Mouse (Mus musculus) liver, embryonic 13.5 days (tissue): Measurements from ENCODE around the gene Mtfp1. TPM values are rescaled to one million over a fixed set of nuclear protein-coding genes. Genes with fewer than 3 reads are reported as not detected.

Experiments used
- ATAC-seq: fragments of 200-750 bp; cut with Nextera tagmentation; 2 replicates; pipeline ENCODE4 v1.8.0; 2017; ENCODE audit warnings: low read depth, mild to moderate bottlenecking, moderate number of reproducible peaks, moderate library complexity
- DNase-seq: peaks from one replicate; pipeline ENCODE4 v3.0.0; 2022
- H3K27ac ChIP-seq: fragments of 300-500 bp; sonication (generic); 2 replicates; pipeline ENCODE4 v1.5.1; 2015; ENCODE audit warnings: moderate library complexity, mild to moderate bottlenecking, inconsistent platforms
- H3K27me3 ChIP-seq: fragments of 300-500 bp; sonication (generic); 2 replicates; pipeline ENCODE4 v1.6.1; 2015; ENCODE audit warnings: mild to moderate bottlenecking, inconsistent platforms
- H3K36me3 ChIP-seq: fragments of 300-500 bp; sonication (generic); 2 replicates; pipeline ENCODE4 v1.6.1; 2015; ENCODE audit warnings: mild to moderate bottlenecking, inconsistent platforms
- H3K4me1 ChIP-seq: fragments of 300-500 bp; sonication (generic); replicated peaks from 2 replicates; pipeline ENCODE4 v1.6.1; 2015; ENCODE audit warnings: inconsistent platforms
- H3K4me2 ChIP-seq: fragments of 300-500 bp; sonication (generic); 2 replicates; pipeline ENCODE4 v1.6.1; 2015; ENCODE audit warnings: inconsistent platforms, mild to moderate bottlenecking, moderate library complexity
- H3K4me3 ChIP-seq: fragments of 300-500 bp; sonication (generic); replicated peaks from 2 replicates; pipeline ENCODE4 v1.5.1; 2015; ENCODE audit warnings: mild to moderate bottlenecking, inconsistent platforms
- H3K9ac ChIP-seq: fragments of 300-500 bp; sonication (generic); 2 replicates; pipeline ENCODE4 v1.6.1; 2015; ENCODE audit warnings: mild to moderate bottlenecking, inconsistent platforms
- H3K9me3 ChIP-seq: fragments of 300-500 bp; sonication (generic); replicated peaks from 2 replicates; pipeline ENCODE4 v1.6.1; 2016; ENCODE audit warnings: inconsistent platforms
- WGBS: fragments of 180-500 bp; shearing (Covaris S2); methylation state at CpG from one replicate; pipeline ENCODE4 v1.1.7; 2015; ENCODE audit not compliant: insufficient replicate concordance; 5-methylcytosine and 5-hydroxymethylcytosine counted together
- polyA plus RNA-seq: library from polyadenylated mRNA; unstranded; fragments of >200 nt; fragmentation: Nextera tagmentation; extraction: Ambion mirVana; gene quantifications from 2 replicates; pipeline ENCODE4 v1.2.1, GENCODE M21; 2015

The Mtfp1 gene
- polyA plus RNA-seq, 1 experiment from 2014 or later = 33.9 TPM

- Histone ChIP-seq H3K27me3 (no peaks in the 10 kb centered on the region), H3K27ac (no peak overlapping the region), H3K9me3 (no peaks in the 10 kb centered on the region), H3K4me1 (no peaks in the 10 kb centered on the region), H3K4me3 (no peak overlapping the region), H3K36me3 (no peaks in the 10 kb centered on the region), H3K4me2 (no peak overlapping the region), H3K9ac (no peak overlapping the region)
- no peak for ATAC-seq
- WGBS = 53% methylated on average over 7 of the region's 7 CpGs
- DNase-seq = no peak
Measured at GRCm38 (mm10) chr11:4078267-4078933, 16.8 kb downstream of the Mtfp1 start.

- Histone ChIP-seq H3K36me3 (no peaks in the 10 kb centered on the region), H3K4me1 (no peaks in the 10 kb centered on the region), H3K9ac (no peak overlapping the region), H3K27ac (no peak overlapping the region), H3K4me3 (no peak overlapping the region), H3K27me3 (no peaks in the 10 kb centered on the region), H3K9me3 (no peaks in the 10 kb centered on the region), H3K4me2 (no peak overlapping the region)
- ATAC-seq (no peak), DNase-seq (no peak)
- 10% methylated on average over 8 of the region's 8 CpGs for WGBS
Measured at GRCm38 (mm10) chr11:4076633-4077032, 18.6 kb downstream of the Mtfp1 start.

DNA sequence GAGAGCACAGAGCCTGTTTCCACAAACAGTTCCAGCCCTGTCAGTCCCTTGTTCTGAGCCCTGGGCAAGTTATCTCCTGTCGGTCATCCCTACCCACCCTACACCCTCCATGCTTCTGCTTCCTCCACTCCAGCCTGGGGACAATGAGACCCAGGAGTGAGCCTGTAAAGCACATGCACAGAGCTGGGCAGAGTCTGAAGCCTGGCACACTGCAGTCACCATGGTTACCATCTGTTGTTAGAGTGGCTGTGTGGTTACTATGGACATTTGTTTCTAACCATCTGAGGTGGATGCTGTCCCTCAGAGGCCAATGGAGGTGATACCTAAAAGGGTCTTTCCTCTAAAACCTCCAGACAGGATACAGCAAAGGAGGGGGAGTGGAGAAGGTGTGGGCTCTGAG is 25.6 kb downstream of the Mtfp1 start:
- H3K9me3 ChIP-seq = no peaks in the 10 kb centered on the region

GRCm38 (mm10) chr11:4064627-4065122 is 30.6 kb downstream of the Mtfp1 start, which contains the start of gene Sec14l3:
Sec14l3 (plus strand) TSS chr11:4064841.
- Histone ChIP-seq H3K27me3 (no peaks in the 10 kb centered on the region), H3K27ac (no peak within 1 kb of the TSS), H3K9ac (no peak within 1 kb of the TSS), H3K9me3 (no peaks in the 10 kb centered on the region), H3K4me3 (no peak within 1 kb of the TSS), H3K36me3 (no peaks in the 10 kb centered on the region), H3K4me2 (no peak within 1 kb of the TSS), H3K4me1 (no peaks in the 10 kb centered on the region)
- 43% methylated on average over 5 of the region's 5 CpGs for WGBS
- DNase-seq = no peak
- no peak for ATAC-seq

More for the DNA sequence above, 25.6 kb downstream of the Mtfp1 start:
- Histone ChIP-seq H3K9ac (no peak overlapping the region), H3K27ac (no peak overlapping the region), H3K27me3 (no peaks in the 10 kb centered on the region), H3K4me3 (no peak overlapping the region), H3K4me1 (no peaks in the 10 kb centered on the region), H3K4me2 (no peak overlapping the region), H3K36me3 (no peaks in the 10 kb centered on the region)
- 59% methylated on average over 1 of the region's 1 CpGs for WGBS
- DNase-seq = no peak
- ATAC-seq = no peak

- no peaks in the 10 kb centered on the region for H3K27me3 ChIP-seq
- H3K4me3 ChIP-seq = no peak overlapping the region
- no peak overlapping the region for H3K4me2 ChIP-seq
- H3K36me3 ChIP-seq = no peaks in the 10 kb centered on the region
- no peak overlapping the region for H3K9ac ChIP-seq
- ATAC-seq (no peak), DNase-seq (no peak)
- WGBS = 40% methylated on average over 6 of the region's 6 CpGs
- no peak overlapping the region for H3K27ac ChIP-seq
- H3K4me1 ChIP-seq = no peaks in the 10 kb centered on the region
- H3K9me3 ChIP-seq = no peaks in the 10 kb centered on the region
Measured at GRCm38 (mm10) chr11:4062981-4063380, 32.3 kb downstream of the Mtfp1 start.

DNA sequence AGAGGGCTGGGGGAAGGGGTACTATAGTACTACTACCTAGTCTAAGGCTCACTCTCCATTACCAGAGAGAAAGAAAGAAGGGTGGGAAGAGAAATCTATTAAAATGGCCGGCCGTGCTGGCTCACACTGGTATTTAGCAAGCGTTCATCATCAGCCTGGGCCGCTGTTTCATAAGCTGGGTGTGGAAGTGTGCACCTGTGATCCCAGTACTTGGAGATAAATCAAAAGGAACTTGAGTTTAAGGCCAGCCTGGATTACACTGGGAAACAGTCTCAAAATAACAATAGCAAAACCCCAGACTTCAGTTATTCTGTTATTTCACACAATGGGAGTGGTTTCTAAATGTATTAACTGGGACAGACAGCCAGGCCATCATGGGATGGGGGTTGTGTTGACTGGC is 32.7 kb downstream of the Mtfp1 start:
- H3K9me3 ChIP-seq = no peaks in the 10 kb centered on the region
- no peak for DNase-seq
- no peak overlapping the region for H3K4me2 ChIP-seq
- ATAC-seq = no peak
- no peak overlapping the region for H3K4me3 ChIP-seq
- no peak overlapping the region for H3K27ac ChIP-seq
- H3K9ac ChIP-seq = no peak overlapping the region
- H3K27me3 ChIP-seq = no peaks in the 10 kb centered on the region
- H3K4me1 ChIP-seq = no peaks in the 10 kb centered on the region
- WGBS = 64% methylated on average over 4 of the region's 4 CpGs
- H3K36me3 ChIP-seq = no peaks in the 10 kb centered on the region

GRCm38 (mm10) chr11:4060866-4061575 is 34.2 kb downstream of the Mtfp1 start:
- Histone ChIP-seq H3K4me2 (no peak overlapping the region), H3K27me3 (no peaks in the 10 kb centered on the region), H3K9ac (no peak overlapping the region), H3K27ac (no peak overlapping the region), H3K36me3 (no peaks in the 10 kb centered on the region), H3K4me3 (no peak overlapping the region), H3K4me1 (no peaks in the 10 kb centered on the region), H3K9me3 (no peaks in the 10 kb centered on the region)
- 56% methylated on average over 5 of the region's 5 CpGs for WGBS
- no peak for DNase-seq
- no peak for ATAC-seq

DNA sequence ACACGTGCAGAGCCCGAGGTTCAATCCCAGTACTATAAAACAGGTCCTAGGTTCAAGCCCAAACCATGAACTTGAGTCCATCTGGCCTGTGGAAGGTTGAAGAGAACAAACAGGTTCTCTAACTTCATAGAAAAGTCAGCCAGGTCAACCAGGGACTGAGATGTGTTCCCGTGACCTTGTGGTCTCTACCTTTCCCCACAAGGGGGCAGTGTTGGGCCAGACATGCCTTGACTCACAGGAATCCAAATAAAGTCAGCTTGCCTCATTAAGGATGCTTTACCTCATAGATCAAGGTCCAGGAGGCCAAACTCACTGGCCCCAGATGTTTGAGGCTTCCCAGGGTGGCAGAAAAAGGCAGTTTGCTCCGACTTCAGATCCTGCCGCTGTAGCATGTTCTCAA is 41.7 kb downstream of the Mtfp1 start:
- Histone ChIP-seq H3K36me3 (no peaks in the 10 kb centered on the region), H3K4me2 (no peak overlapping the region), H3K4me3 (no peak overlapping the region), H3K4me1 (no peaks in the 10 kb centered on the region), H3K9ac (no peak overlapping the region), H3K9me3 (no peaks in the 10 kb centered on the region), H3K27me3 (no peaks in the 10 kb centered on the region), H3K27ac (no peak overlapping the region)
- ATAC-seq = no peak
- peak; percentile 31 for DNase-seq
- 15% methylated on average over 5 of the region's 5 CpGs for WGBS

DNA sequence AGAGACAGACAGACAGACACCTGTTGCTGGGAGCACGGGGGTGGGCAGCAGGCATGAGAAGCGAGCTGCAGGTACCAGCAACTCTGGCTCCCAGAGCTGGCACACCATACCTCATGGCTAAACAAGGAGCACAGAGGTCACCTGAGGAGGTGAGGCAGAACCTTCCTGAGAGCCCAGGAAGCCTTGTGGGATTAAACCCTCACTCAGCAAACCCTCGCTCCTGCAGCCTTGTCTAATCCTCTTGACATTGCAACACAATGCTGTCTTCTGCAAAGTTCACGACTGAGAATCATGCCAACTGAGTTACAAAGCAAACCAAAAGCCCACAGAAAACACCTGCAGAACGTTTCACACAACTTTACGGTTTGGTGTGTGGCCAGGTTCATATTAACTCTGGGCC is 46.8 kb downstream of the Mtfp1 start:
- no peaks in the 10 kb centered on the region for H3K27me3 ChIP-seq
- no peak overlapping the region for H3K9ac ChIP-seq
- no peak overlapping the region for H3K4me3 ChIP-seq
- no peaks in the 10 kb centered on the region for H3K36me3 ChIP-seq
- no peak for ATAC-seq
- H3K4me1 ChIP-seq = no peaks in the 10 kb centered on the region
- DNase-seq = no peak
- no peak overlapping the region for H3K4me2 ChIP-seq
- 66% methylated on average over 6 of the region's 6 CpGs for WGBS
- H3K9me3 ChIP-seq = no peaks in the 10 kb centered on the region
- H3K27ac ChIP-seq = no peak overlapping the region

DNA sequence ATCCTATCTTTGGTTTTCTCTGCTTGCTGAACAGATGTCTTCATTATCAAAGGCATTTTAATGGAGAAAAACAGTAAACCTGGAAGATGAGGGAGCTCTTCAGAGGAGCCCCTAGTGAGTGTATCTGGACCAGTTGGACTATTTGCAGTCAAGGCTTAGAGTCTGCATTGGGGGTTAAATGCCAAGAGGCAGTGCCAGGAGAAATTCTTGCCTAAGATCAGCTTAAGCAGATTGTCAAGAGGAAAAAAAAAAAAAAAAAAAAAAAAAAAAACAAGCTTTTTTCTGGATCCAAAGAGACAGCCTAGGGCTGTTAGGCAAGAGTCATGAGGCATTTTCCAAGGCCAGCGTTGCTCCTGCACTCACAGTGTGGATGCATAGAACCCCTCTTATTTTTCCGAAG is 47.5 kb downstream of the Mtfp1 start:
- 81% methylated on average over 2 of the region's 2 CpGs for whole genome bisulfite sequencing
- H3K9me3 ChIP-seq = no peaks in the 10 kb centered on the region
- H3K27me3 ChIP-seq = no peaks in the 10 kb centered on the region
- H3K9ac ChIP-seq = no peak overlapping the region
- H3K4me2 ChIP-seq = no peak overlapping the region
- H3K4me1 ChIP-seq = no peaks in the 10 kb centered on the region
- H3K27ac ChIP-seq = no peak overlapping the region
- H3K36me3 ChIP-seq = no peaks in the 10 kb centered on the region
- H3K4me3 ChIP-seq = no peak overlapping the region
- DNase-seq = no peak
- no peak for ATAC-seq

- no peak overlapping the region for H3K27ac ChIP-seq
- ATAC-seq = no peak
- H3K9me3 ChIP-seq = no peaks in the 10 kb centered on the region
- no peaks in the 10 kb centered on the region for H3K27me3 ChIP-seq
- no peaks in the 10 kb centered on the region for H3K36me3 ChIP-seq
- no peak overlapping the region for H3K4me2 ChIP-seq
- H3K4me1 ChIP-seq = no peaks in the 10 kb centered on the region
- no peak for DNase-seq
- H3K4me3 ChIP-seq = no peak overlapping the region
- 58% methylated on average over 5 of the region's 5 CpGs for WGBS
- no peak overlapping the region for H3K9ac ChIP-seq
Measured at GRCm38 (mm10) chr11:4046526-4046925, 48.7 kb downstream of the Mtfp1 start.

- Histone ChIP-seq H3K36me3 (no peaks in the 10 kb centered on the region), H3K4me2 (no peak overlapping the region), H3K9me3 (no peaks in the 10 kb centered on the region), H3K27me3 (no peaks in the 10 kb centered on the region), H3K9ac (no peak overlapping the region), H3K27ac (no peak overlapping the region), H3K4me1 (no peaks in the 10 kb centered on the region), H3K4me3 (no peak overlapping the region)
- ATAC-seq = no peak
- DNase-seq = no peak
- WGBS = 70% methylated on average over 7 of the region's 7 CpGs
Measured at GRCm38 (mm10) chr11:4043081-4043480, 52.2 kb downstream of the Mtfp1 start.
